Mouse (Mus musculus) cerebellum, adult 18-20 months (tissue): Measurements from ENCODE around the gene Olfr561.

Source experiments
- DNase-seq, 2 experiments: peaks; one replicate each; pipeline ENCODE4 v3.0.0; 2021

The Olfr561 gene

DNA sequence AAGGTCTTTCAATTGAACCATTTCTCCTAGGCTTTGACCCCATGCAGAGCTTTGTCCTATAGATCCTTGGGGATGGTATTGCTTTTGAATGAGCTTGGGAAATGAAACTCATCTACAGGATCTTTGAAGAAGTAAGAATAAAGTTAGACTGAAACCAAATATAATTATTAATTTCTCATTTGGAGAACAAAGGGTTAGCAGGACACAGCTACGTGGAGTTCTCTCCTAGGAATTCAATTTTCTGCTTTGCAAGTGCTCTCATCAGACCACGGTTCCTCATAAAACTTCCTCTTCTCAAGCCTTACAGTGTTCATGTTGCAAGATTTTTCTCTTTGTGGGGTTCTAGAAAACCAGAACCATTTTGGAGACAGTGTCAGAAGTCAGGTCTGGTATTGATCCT lies at the start of gene Olfr561:
Olfr561 (plus strand) TSS at position 301 of the 400 bp plus-strand sequence.
- DNase-seq = no peak

DNA sequence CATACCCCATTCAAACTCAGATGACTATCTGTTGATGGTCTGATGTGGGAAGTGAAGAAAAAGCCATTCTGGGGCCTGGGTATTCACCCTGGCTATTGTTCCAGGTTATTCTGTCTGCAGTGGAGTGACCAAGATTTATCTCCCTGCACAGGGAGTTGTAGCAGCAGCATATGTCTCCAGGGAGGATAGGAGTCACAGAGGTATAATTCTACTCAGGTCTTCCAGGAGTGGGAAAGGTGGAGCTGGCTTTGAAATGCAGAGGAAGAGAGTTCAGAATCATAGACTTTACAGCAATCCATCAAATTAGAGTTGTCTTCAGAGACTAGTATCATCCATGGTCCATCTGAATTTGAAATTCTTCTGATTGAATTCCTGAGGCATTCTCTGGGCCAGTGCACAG lies 43.6 kb upstream of the Olfr561 start, which contains the start of gene Olfr559:
Olfr559 (minus strand) TSS at position 101 of the 400 bp plus-strand sequence.
- no peak for DNase-seq

DNA sequence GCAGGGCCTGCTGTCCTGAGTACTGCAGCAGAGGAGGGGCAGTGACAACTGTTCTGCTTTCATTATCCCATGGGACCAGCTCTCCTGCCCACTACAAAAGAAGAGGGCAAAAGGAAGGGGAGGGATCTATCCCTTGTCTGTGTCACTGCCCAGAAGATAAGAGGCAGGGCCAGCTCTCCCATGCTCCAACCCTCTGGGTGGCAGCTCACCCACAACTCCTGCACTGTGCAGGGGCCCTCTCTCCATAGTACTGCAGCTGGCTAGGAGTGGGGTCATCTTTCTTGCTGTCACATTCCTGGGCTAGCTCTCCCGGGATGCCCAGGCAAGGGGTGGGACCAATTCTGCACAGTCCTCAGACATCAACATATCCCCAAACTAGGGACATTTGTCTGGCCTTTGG lies 37.2 kb upstream of the Olfr561 start:
- no peak for DNase-seq

DNA sequence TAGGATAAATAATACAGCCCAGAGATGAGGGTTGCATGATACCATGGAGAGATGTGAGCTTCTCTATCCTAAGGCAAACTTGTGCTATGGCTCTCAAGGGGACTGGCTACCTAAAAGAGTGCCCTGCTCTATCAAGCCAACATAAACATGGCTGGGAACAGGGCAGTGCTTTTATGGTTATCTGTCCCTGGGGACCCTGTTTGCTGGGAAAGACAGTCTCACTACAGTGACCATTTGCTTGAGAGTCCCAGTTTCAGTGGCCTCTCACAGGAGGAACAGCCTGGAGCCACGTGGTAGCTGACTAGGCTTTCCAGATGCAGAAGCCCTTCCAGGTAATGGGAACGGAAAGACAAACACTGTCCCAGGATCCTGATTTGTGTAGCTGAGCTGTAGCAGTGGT lies 33.3 kb upstream of the Olfr561 start:
- no peak for DNase-seq

DNA sequence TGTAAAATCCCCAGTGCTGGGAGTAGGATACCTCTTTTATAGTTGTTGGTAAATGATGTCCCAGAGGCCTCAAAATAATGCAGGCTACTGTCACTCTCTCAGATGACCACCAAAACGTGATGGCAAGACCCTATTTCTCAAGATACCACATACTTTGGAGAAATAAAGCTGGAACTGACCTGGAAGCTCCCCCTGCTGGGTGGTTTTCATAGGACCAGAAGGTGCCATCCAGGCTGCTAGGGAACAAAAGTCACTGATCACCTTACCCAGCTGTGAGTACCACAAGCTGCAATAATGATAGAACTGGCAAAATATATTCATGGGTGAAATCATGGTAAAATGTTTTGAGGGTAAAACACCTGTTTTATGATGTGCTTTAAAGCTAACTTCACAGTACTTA lies 18.9 kb upstream of the Olfr561 start:
- no peak for DNase-seq

DNA sequence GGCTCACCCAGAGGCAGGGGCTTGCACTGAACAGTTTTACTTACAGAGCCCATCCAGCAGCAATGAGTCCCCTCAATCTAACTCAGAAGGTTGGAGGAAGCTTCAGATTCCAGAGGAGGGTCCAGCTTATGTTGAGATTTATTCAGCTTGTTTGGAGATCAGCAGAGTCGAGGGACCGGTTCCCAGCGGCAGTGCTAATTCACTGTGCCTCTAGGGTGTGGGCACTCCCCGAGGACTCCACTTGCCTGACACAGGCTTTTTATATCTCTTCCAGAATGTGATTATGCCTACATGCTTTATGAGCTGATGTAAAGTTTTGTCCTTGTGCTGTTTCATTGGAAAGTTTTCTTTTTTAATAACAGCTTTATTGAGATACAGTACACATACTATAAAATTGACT lies 11.8 kb upstream of the Olfr561 start, which contains the start of the genes Olfr560 and Olfr78:
Olfr560 (minus strand) TSS at position 101 of the 400 bp plus-strand sequence.
Olfr78 (minus strand) TSS at position 206 of the 400 bp plus-strand sequence.
- DNase-seq = no peak

DNA sequence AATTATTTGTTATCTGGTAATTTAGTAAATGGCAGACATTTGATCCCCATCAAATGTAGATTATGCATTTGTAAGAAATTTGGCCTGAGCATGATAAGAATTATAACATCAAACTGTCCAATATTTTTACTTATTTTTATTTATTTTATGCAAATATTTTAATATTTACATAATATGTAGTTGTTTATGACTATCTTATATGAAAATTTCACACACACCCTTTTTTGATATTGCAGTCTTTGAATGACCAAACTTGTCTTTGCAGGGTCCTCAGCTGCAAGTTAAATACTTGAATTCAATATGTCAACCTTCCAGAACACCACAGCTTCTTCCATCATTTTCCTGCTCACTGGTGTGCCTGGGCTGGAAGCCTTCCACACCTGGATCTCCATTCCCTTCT lies 32.2 kb downstream of the Olfr561 start, which contains the start of gene Olfr564:
Olfr564 (plus strand) TSS at position 301 of the 400 bp plus-strand sequence.
- no peak for DNase-seq
